Mouse (Mus musculus) CH12.LX (cell line): Measurements from ENCODE around the gene Gm27179.
"Not testable (repeated sequence)": the region's sequence is repeated elsewhere in the genome, so short reads cannot be mapped to it uniquely, and the experiment has no call there.

Source experiments
- BHLHE40 ChIP-seq: IDR thresholded peaks from 2 replicates; pipeline ENCODE4 v1.6.1; 2011; ENCODE audit warnings: mild to moderate bottlenecking, low read depth, low read length, improper control_type of control experiment
- CTCF ChIP-seq, 2 experiments: IDR thresholded peaks in 1 of 2; conservative IDR thresholded peaks in 1 of 2; 2 replicates each; pipeline ENCODE4 v1.5.1; 2011 to 2012; ENCODE audit warnings: low read depth in 2 of 2, low read length in 2 of 2, improper control_type of control experiment in 1 of 2, inconsistent platforms in 1 of 2, mild to moderate bottlenecking in 1 of 2, moderate library complexity in 1 of 2
- EP300 ChIP-seq: IDR thresholded peaks from 2 replicates; pipeline ENCODE4 v1.6.1; 2011; ENCODE audit warnings: low read length, improper control_type of control experiment
- IRF4 ChIP-seq: IDR thresholded peaks from 2 replicates; pipeline ENCODE4 v1.6.1; 2014; ENCODE audit warnings: low read depth, mild to moderate bottlenecking, inconsistent platforms, low read length, improper control_type of control experiment
- MAFK ChIP-seq: IDR thresholded peaks from 2 replicates; pipeline ENCODE4 v1.6.1; 2011; ENCODE audit warnings: low read length, improper control_type of control experiment; ENCODE audit not compliant: insufficient replicate concordance
- MAX ChIP-seq: IDR thresholded peaks from 2 replicates; pipeline ENCODE4 v1.6.1; 2011; ENCODE audit warnings: low read length, improper control_type of control experiment
- POLR2A ChIP-seq: IDR thresholded peaks from 2 replicates; pipeline ENCODE4 v1.6.1; 2011; ENCODE audit warnings: low read depth, mild to moderate bottlenecking, improper control_type of control experiment, low read length
- RAD21 ChIP-seq: IDR thresholded peaks from 2 replicates; pipeline ENCODE4 v1.6.1; 2011; ENCODE audit warnings: low read depth, mild to moderate bottlenecking, low read length, improper control_type of control experiment, moderate library complexity
- SIN3A ChIP-seq: IDR thresholded peaks from 2 replicates; pipeline ENCODE4 v1.6.1; 2012; ENCODE audit warnings: low read length, improper control_type of control experiment, inconsistent platforms
- TCF12 ChIP-seq: IDR thresholded peaks from 2 replicates; pipeline ENCODE4 v1.6.1; 2014; ENCODE audit warnings: low read depth, mild to moderate bottlenecking, inconsistent platforms, low read length, improper control_type of control experiment
- UBTF ChIP-seq: IDR thresholded peaks from 2 replicates; pipeline ENCODE4 v1.6.1; 2012; ENCODE audit warnings: low read depth, mild to moderate bottlenecking, inconsistent platforms, low read length, improper control_type of control experiment, moderate library complexity
- USF2 ChIP-seq: conservative IDR thresholded peaks from 2 replicates; pipeline ENCODE4 v1.6.1; 2011; ENCODE audit warnings: low read depth, low read length, improper control_type of control experiment

DNA sequence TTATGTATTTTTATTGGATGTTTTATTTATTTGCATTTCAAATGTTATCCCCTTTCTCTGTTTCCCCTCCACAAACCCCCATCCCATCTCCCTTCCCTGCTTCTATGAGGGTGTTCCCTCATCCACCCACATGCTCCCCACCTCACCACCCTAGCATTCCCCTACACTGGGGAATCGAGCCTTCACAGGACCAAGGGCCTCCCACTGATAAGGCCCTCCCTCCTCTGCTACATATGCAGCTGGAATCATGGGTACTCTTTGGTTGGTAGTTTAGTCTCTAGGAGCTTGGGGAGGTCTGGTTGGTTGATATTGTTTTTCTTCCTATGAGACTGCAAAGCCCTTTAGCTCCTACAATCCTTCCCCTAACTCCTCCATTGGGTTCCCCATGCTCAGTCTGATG lies 13.9 kb upstream of the Gm27179 start:
- TF ChIP-seq EP300; POLR2A; RAD21; MAFK; CTCF (conservative IDR thresholded peaks at IDR 0.05 in 1 of 2, IDR thresholded peaks at IDR 0.05 in 1 of 2; ENCODE audit: low read depth in 2 of 2, low read length in 2 of 2); BHLHE40; TCF12; USF2; MAX; SIN3A; IRF4; UBTF: not testable (repeated sequence)
